Mouse (Mus musculus): ENCODE data around the gene Taok3.

Gene Taok3

GRCm38 (mm10) chr5:117146165-117146564 is 26.2 kb downstream of the Taok3 start:
- no peak for DNase-seq (ENCODE audit: low read depth)

GRCm38 (mm10) chr5:117147187-117148095 is 27.5 kb downstream of the Taok3 start:
- no peak for DNase-seq (ENCODE audit: low read depth)

DNA sequence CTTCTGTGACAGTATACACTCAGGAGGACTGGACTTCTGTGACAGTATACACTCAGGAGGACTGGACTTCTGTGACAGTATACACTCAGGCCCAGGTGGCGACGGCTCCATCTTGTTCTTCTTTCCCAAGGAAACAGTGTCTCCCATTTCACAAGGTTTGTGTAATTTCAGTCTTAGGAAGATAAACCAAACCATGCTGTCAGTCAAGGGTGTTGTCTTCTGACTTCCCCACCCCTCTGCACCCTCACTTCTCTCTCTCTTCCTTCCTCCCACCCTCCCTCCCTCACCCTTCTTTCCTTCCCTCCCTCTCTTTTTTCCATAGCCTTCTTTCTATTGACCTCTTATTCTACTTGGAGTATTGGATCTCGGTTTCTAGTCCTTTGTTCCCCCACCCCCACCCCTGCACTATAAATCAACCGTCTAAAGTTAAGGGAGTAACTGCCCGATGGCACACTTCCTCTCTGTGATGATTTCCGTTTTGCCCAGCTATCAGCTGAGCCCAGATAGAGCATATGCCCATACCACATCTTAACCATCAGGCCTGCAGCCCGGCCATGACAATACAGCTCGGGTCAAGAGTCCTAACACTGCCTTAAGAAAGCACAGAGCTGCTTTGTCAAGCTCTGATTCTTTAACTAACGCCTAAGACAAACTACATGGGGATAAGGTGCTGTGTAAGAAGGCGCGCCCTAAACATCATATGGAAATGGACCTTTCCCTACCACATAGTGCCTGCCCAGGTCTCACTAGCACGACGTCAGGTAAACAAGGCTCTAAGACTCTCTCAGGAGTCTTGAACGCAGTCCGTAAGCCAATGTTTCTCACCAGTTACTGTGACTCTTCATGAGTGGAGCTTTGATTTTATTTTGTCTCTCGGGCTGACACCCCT is 29.4 kb downstream of the Taok3 start:
- DNase-seq (ENCODE audit: low read depth) = no peak

DNA sequence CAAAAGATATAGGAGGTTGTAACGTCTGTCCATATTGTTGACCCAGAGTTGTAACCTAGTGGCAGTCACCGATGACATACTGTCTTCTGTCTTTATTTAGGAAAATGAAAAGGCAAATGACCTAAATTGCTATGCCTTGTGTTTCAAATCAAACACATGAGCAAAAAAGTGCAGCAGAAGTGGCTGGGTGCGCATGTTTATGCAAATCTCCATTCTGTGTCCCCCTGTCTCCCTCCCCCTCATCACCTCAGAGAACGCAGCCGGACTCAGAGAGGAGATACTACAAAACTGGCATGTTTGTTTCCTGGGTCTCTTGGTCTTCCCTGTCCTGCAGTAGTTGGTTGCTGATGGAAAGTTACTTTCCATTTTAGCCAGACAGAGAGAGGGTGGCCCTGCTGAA is 30.1 kb downstream of the Taok3 start:
- DNase-seq (ENCODE audit: low read depth) = no peak

DNA sequence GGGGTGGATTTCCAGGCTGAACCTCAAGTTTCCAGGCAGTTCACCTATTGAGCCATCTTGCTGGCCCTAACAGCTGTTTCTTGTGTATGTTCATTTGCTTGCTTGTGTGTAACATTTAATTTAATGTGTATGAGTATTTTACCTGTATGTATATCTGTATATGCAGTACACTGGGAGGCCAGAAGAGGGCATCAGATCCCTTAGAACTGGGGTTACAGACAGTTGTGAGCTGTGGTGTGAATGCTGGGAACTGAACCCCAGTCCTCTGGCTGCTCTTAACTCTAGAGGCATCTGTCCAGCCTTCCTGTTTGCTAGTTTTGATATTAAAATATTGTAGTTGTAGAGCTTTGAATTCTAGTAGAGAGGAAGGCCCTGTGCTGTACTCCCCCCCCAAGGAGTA is 33.0 kb downstream of the Taok3 start:
- DNase-seq (ENCODE audit: low read depth) = no peak

- no peak for DNase-seq (ENCODE audit: low read depth)
Measured at GRCm38 (mm10) chr5:117153527-117154091, 33.7 kb downstream of the Taok3 start.

DNA sequence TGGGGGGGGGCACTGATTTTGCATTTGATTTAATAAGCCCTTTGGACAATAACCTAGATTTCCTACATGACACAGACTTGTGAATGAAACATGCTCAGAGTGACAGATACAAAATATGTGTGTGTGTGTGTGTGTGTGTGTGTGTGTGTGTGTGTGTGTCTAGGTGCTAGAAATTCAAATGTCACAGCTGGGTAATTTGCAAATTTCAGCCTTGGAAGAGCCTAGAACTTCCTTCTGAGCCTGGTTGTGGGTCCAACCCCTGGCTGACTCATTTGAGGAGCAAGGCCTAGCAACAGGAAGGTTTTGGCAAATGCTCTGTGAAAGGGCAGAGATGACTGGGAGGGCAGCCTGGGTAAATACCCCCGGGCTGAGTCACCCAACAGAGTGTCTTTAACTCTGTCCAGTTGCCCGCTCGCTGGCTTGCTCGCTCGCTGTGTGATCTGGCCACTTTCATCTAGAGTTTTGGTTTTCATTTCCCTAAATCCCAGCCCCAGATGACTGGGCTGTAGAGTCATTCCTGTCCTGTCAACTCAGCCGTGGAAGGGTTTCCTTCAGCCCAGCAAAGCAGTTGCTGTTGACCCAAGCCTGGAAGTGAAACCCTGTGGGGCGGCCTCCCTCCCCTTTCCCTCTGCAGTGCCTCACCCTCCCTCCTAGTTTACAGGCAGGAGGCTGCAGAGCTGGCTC is 38.5 kb downstream of the Taok3 start:
- no peak for DNase-seq (ENCODE audit: low read depth)

DNA sequence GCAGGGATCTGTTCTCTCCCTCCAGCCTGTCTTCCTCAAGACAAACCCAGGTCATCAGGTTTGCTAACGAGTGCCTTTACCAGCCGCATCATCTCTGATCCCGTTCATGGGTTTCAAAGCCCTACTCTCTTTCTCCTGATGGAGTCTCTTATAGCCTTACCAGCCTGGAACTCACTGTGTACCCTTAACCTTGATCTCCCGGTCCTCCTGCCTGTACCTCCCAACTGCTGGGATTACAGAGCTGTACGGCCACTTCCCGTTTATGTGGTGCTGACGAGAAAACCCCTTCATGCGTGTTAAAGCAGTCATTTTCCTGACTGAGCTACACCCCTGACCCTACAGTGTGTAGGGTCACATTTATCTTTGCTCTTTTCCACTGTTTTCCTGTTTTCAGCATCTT is 39.4 kb downstream of the Taok3 start:
- no peak for DNase-seq (ENCODE audit: low read depth)

DNA sequence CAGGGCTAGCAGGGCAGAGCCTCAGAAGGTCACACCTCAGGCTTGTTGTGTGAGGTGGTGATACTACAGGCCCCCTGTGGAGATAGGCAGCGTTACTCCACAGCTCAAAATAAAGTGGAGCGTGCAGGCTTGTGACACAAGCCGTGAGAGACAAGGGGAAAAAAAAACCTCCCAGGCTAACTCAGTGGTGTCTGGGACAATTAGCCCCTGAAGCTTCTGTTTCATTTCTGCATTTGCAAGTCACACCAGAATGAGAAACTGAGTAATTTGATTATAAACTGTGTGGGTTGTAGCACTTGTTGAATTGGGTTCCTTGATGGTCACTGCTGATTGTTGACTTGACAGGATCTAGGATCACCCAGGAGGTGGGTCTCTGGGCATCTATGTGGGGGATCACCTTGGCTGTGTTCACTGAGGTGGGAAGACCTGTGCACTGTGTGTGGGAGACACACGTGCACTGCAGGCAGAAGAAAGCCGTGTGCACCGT is 39.9 kb downstream of the Taok3 start:
- no peak for DNase-seq (ENCODE audit: low read depth)

- no peak for DNase-seq (ENCODE audit: low read depth)
Measured at GRCm38 (mm10) chr5:117160499-117160898, 40.6 kb downstream of the Taok3 start.

DNA sequence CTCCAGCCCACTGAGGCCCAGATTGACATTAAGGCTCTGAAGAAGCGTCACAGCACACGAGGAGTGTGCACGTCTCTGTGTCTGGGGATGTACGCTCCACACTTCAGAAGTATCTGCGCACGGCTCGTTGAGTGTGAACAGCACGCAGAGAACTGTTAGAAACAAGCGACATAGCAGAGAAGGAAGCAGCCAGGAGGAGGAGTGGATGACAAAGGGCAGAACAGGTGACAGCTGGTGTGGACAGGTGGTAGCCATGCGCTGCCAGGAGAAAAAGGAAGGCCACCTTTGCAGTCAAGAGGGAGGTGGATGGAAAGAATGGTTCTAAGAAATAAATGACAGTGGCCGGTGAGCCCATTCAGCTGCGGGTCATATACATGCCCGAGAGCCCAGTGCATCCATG is 43.9 kb downstream of the Taok3 start:
- DNase-seq (ENCODE audit: low read depth) = no peak

DNA sequence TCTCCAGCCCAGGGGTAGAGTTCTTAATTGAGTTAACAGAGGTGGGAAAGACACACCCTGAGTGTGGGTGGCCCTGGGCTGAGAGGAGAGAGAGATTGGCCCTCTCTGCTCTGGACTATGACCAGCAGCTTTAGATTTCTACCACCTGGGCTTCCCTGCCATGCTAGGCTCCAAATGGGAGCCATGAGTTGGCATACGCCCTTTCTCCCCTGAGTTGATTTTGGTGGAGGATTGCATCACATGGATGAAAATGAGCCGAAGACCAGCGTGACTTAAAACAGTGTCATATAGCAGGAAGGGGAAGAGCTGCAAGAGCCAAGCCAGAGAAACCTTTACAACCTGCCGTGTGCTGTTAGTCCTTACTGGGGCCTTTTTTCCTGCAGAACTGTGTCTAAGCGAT is 44.6 kb downstream of the Taok3 start:
- DNase-seq (ENCODE audit: low read depth) = no peak

DNA sequence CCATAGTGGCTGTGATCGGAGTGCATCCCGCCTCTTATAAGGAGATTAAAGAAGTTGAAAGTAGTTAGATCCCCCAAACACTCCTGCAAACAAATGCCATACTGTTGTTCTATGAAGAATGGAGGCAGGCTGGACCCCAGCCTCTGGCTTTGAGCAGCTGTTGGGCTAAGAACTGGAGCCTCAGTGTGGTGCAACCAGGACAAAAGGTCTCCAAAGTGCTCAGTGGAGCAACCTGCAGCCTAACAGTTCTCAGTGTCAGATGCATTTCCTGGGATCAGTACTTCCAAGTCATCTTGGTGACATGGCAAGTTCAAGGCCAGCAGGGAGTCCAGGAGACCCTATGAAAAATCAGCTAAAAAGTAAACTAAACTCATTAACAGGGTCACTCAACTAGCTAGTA is 45.0 kb downstream of the Taok3 start:
- DNase-seq (ENCODE audit: low read depth) = no peak

- DNase-seq (ENCODE audit: low read depth) = no peak
Measured at GRCm38 (mm10) chr5:117165946-117166345, 46.0 kb downstream of the Taok3 start.

- no peak for DNase-seq (ENCODE audit: low read depth)
Measured at GRCm38 (mm10) chr5:117166811-117167365, 47.0 kb downstream of the Taok3 start.

DNA sequence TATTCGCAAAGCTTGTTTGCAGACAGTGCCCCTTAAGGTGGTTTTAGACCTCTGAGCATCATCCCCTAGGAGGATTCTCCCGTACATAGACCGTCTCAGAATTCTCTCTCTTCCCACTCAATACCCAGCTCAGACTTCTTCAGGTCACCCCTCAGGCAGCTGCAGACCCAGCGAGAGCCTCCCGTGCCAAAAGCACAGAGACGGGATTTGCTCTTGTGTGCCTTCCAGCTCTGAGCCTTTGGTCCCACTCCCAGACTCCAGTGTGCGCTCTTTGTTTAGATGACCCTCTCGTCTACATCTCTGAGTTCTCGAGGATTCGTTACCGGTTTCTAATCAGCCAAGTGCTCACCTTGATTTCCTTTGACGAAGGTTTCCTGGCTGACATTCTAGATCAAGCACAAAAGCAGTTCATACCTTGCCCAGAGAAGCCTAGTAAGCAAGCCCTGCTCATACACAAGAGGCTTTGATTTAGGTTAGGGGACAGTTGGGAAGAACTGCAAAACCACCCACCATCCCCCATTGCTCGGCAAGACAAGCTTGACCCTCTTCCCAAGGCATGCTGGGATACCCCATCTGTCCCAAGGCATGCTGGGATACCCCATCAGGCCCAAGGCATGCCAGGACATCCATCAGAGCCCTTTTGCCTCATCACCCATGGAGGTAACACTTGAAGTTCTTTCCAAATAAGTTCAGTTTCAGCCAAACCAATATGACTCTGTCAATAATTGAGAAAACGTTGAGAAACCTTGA is 48.6 kb downstream of the Taok3 start:
- DNase-seq (ENCODE audit: low read depth) = no peak

DNA sequence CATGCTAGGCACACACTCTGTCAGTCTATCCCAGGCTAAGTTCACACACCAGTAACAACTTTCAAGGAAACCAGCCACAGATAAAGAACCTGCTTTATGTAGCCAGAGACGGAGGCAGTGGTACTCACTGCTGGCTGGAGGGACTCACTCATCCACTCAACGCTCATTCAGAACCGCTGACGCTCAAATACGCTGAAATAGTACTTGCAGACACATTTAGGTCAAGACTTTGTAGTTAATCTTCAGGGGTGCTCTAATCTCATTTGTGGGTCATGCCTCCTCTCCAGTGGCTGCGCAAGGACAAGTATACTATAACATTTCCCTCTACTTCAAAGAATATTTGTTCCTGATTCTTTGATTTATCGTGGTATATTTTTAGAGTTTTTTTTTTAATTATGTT is 54.1 kb downstream of the Taok3 start:
- DNase-seq (ENCODE audit: low read depth) = no peak

DNA sequence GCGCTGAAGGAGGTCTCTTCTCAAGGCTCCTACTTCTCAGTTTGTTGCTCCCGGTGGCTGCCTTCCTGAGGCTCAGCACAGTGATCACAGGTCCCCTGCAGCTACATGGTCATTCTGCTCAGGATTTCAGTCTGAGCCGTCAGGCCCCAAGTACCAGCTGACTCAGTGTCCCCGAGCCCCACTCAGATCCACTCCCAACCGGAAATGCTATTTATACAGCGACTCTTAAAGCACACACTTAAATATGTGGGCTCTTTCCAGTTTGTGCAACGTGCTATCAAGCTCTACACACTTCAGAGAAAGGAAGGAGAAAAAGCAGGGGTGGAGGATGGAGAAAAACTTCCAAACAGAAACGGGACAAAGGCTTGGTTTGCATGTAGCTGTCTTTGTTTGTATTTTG is 56.0 kb downstream of the Taok3 start:
- DNase-seq (ENCODE audit: low read depth) = no peak

DNA sequence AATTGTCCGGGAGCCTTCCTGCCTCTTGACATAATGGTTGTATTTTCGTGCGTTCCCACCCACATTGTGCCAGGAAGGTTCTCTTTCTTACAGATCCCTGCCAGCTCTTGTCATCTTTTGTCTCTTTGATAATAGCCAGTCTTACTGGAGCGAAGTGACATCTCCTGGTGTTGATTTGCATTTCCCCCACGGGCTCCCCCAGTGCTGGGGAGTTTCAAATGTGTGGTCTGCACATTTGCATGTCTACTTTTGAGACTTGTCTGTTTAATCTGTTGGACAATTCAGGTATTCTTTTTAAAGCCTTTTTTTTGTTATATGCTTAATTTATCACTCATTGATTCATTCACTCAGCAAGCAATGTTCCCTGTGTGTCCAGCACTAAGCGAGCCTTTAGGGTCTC is 58.1 kb downstream of the Taok3 start:
- no peak for DNase-seq (ENCODE audit: low read depth)

DNA sequence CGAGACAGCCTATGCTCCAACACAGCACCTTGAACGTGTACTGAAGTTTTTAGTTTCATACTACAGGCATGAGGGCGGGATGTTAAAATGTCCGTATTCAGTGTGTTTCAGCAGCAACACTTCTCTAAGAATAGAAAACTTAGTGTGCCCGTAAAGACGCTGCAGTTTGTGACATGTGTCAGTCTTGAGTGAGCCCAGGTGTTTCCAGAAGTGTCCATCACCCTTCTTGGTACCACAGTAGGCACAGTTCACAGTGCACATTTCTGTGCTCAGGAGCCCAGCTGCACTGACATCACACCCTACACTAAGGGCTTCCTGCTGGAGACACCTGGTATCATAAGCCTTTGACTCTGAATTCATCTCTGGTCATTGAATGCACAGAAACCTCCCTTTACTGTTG is 58.6 kb downstream of the Taok3 start:
- DNase-seq (ENCODE audit: low read depth) = no peak

- DNase-seq (ENCODE audit: low read depth) = no peak
Measured at GRCm38 (mm10) chr5:117181921-117182320, 62.0 kb downstream of the Taok3 start.
